Mouse (Mus musculus) bone marrow, adult 2 months (tissue): ENCODE results near the gene Ptprm. TPM values are rescaled to one million over a fixed set of nuclear protein-coding genes. Genes with fewer than 3 reads are reported as not detected.

Experiments used
- H3K27ac ChIP-seq: fragments of 200-500 bp; 2 replicates; pipeline ENCODE4 v1.5.1; 2012; ENCODE audit warnings: low read depth, mild to moderate bottlenecking, control low read depth, inconsistent platforms, low read length; ENCODE audit not compliant: control insufficient read depth, poor library complexity, insufficient read depth
- H3K4me1 ChIP-seq: fragments of 200-500 bp; 2 replicates; pipeline ENCODE4 v1.6.1; 2011; ENCODE audit warnings: low read length; ENCODE audit not compliant: control insufficient read depth, insufficient read depth
- H3K4me3 ChIP-seq: fragments of 200-500 bp; replicated peaks from 2 replicates; pipeline ENCODE3; 2011; ENCODE audit warnings: mild to moderate bottlenecking, low read depth, low read length, control low read depth; ENCODE audit not compliant: control insufficient read depth
- CTCF ChIP-seq: fragments of 200-500 bp; IDR thresholded peaks from 2 replicates; pipeline ENCODE4 v1.5.1; 2011; ENCODE audit warnings: low read length, control low read depth; ENCODE audit not compliant: control insufficient read depth, insufficient read depth
- POLR2A ChIP-seq: fragments of 200-500 bp; IDR thresholded peaks from 2 replicates; pipeline ENCODE4 v1.6.1; 2011; ENCODE audit warnings: low read depth, mild to moderate bottlenecking, control low read depth, low read length, borderline replicate concordance; ENCODE audit not compliant: control insufficient read depth
- WGBS: fragments of 180-500 bp; shearing (Covaris S2); methylation state at CpG from one replicate; pipeline ENCODE4 v1.1.7; 2018; 5-methylcytosine and 5-hydroxymethylcytosine counted together
- polyA plus RNA-seq: library from polyadenylated mRNA; stranded (reverse); fragments of >200 nt; gene quantifications from 2 replicates; pipeline ENCODE4 v1.2.4, GENCODE M21; 2011; ENCODE audit warnings: low replicate concordance; ENCODE audit not compliant: missing spikeins, insufficient read depth, insufficient read length

The Ptprm gene
- polyA plus RNA-seq, 1 experiment: 4.0 TPM

GRCm38 (mm10) chr17:67165876-67166275 lies 188.4 kb downstream of the Ptprm start:
- Histone ChIP-seq H3K4me3 (no peak overlapping the region), H3K4me1 (no peaks in the 10 kb centered on the region), H3K27ac (no peak overlapping the region)
- no peak for TF ChIP-seq POLR2A
- TF ChIP-seq CTCF: no peak
- WGBS: 88% methylated on average over 2 of the region's 2 CpGs

GRCm38 (mm10) chr17:67159611-67160010 lies 194.6 kb downstream of the Ptprm start:
- 68% methylated on average over 8 of the region's 8 CpGs for WGBS
- Histone ChIP-seq H3K27ac (no peak overlapping the region), H3K4me1 (no peaks in the 10 kb centered on the region), H3K4me3 (no peak overlapping the region)
- TF ChIP-seq POLR2A (no peak), CTCF (no peak)

GRCm38 (mm10) chr17:67157089-67157752 lies 197.0 kb downstream of the Ptprm start:
- Histone ChIP-seq H3K4me3 (no peak overlapping the region), H3K27ac (no peak overlapping the region), H3K4me1 (no peaks in the 10 kb centered on the region)
- WGBS: 87% methylated on average over 7 of the region's 7 CpGs
- TF ChIP-seq POLR2A: no peak
- no peak for TF ChIP-seq CTCF

GRCm38 (mm10) chr17:67152218-67152617 lies 202.0 kb downstream of the Ptprm start:
- no peak for TF ChIP-seq POLR2A
- no peak for TF ChIP-seq CTCF
- H3K4me3 ChIP-seq: no peak overlapping the region
- no peaks in the 10 kb centered on the region for H3K4me1 ChIP-seq
- WGBS: 70% methylated on average over 3 of the region's 3 CpGs
- no peak overlapping the region for H3K27ac ChIP-seq

- no peak for TF ChIP-seq CTCF
- no peak for TF ChIP-seq POLR2A
- Histone ChIP-seq H3K27ac (no peak overlapping the region), H3K4me1 (no peaks in the 10 kb centered on the region), H3K4me3 (no peak overlapping the region)
- 65% methylated on average over 2 of the region's 2 CpGs for WGBS
Observed at GRCm38 (mm10) chr17:67150441-67150840, 203.8 kb downstream of the Ptprm start.

GRCm38 (mm10) chr17:67142183-67142756 lies 212.0 kb downstream of the Ptprm start:
- 78% methylated on average over 4 of the region's 4 CpGs for WGBS
- H3K4me3 ChIP-seq: no peak overlapping the region
- H3K4me1 ChIP-seq: no peaks in the 10 kb centered on the region
- H3K27ac ChIP-seq: no peak overlapping the region
- no peak for TF ChIP-seq POLR2A
- no peak for TF ChIP-seq CTCF

- Histone ChIP-seq H3K4me1 (no peaks in the 10 kb centered on the region), H3K4me3 (no peak overlapping the region), H3K27ac (no peak overlapping the region)
- peak; percentile 36; the same call in 1 of the 2 replicates for TF ChIP-seq CTCF
- no peak for TF ChIP-seq POLR2A
- 45% methylated on average over 1 of the region's 1 CpGs for WGBS
Observed at GRCm38 (mm10) chr17:67140502-67140901, 213.8 kb downstream of the Ptprm start.

- no peak overlapping the region for H3K4me3 ChIP-seq
- no peaks in the 10 kb centered on the region for H3K4me1 ChIP-seq
- no peak for TF ChIP-seq POLR2A
- no peak for TF ChIP-seq CTCF
- 83% methylated on average over 12 of the region's 12 CpGs for WGBS
- no peak overlapping the region for H3K27ac ChIP-seq
Observed at GRCm38 (mm10) chr17:67138981-67139380, 215.3 kb downstream of the Ptprm start.

GRCm38 (mm10) chr17:67136876-67137275 lies 217.4 kb downstream of the Ptprm start:
- Histone ChIP-seq H3K4me3 (no peak overlapping the region), H3K4me1 (no peaks in the 10 kb centered on the region), H3K27ac (no peak overlapping the region)
- TF ChIP-seq POLR2A: no peak
- TF ChIP-seq CTCF: no peak
- 87% methylated on average over 7 of the region's 7 CpGs for WGBS
